Mouse (Mus musculus) kidney, adult 18-20 months (tissue): ENCODE data around the gene Fars2.
A peak's percentile ranks its signal among the peaks of the same experiment; 100 is the strongest.

Experiments
- DNase-seq: peaks from one replicate; pipeline ENCODE4 v3.0.0; 2021

Gene Fars2

GRCm38 (mm10) chr13:36720297-36721017 lies 603.2 kb downstream of the Fars2 start:
- DNase-seq, result no peak

- DNase-seq, result no peak
These were observed 605.1 kb downstream of the Fars2 start for GRCm38 (mm10) chr13:36722309-36722708.

- DNase-seq, result no peak
These were observed 606.6 kb downstream of the Fars2 start for GRCm38 (mm10) chr13:36723726-36724300.

- DNase-seq, result peak; percentile 37
These were observed 607.6 kb downstream of the Fars2 start for GRCm38 (mm10) chr13:36724533-36725470.

GRCm38 (mm10) chr13:36725881-36726280 lies 608.7 kb downstream of the Fars2 start:
- no peak for DNase-seq

- no peak for DNase-seq
These were observed 609.3 kb downstream of the Fars2 start for GRCm38 (mm10) chr13:36726551-36726950.

- DNase-seq, result peak; percentile 27
These were observed 610.0 kb downstream of the Fars2 start for GRCm38 (mm10) chr13:36726951-36727778.

GRCm38 (mm10) chr13:36727779-36728470 lies 610.7 kb downstream of the Fars2 start:
- no peak for DNase-seq

- no peak for DNase-seq
These were observed 611.3 kb downstream of the Fars2 start for GRCm38 (mm10) chr13:36728509-36728908.

GRCm38 (mm10) chr13:36729731-36730340 lies 612.6 kb downstream of the Fars2 start:
- no peak for DNase-seq

GRCm38 (mm10) chr13:36730341-36730761 lies 613.1 kb downstream of the Fars2 start:
- no peak for DNase-seq

GRCm38 (mm10) chr13:36731016-36731930 lies 614.1 kb downstream of the Fars2 start:
- peak; percentile 43 for DNase-seq

GRCm38 (mm10) chr13:36731931-36732461 lies 614.8 kb downstream of the Fars2 start:
- peak; percentile 26 for DNase-seq

- no peak for DNase-seq
These were observed 615.8 kb downstream of the Fars2 start for GRCm38 (mm10) chr13:36732891-36733490.

- no peak for DNase-seq
These were observed 616.4 kb downstream of the Fars2 start for GRCm38 (mm10) chr13:36733566-36733965.

GRCm38 (mm10) chr13:36733989-36734690 lies 616.9 kb downstream of the Fars2 start:
- no peak for DNase-seq

- DNase-seq, result no peak
These were observed 617.7 kb downstream of the Fars2 start, which contains the start of gene Nrn1 for GRCm38 (mm10) chr13:36734731-36735571. TSS of gene Nrn1 (minus strand) at chr13:36735131.
